Mouse (Mus musculus): Measurements from ENCODE around the gene Gpc5. TPM values are rescaled to one million over a fixed set of nuclear protein-coding genes. Genes with fewer than 3 reads are reported as not detected.

Gene Gpc5
- total RNA-seq, 1 experiment = 0.40 TPM

DNA sequence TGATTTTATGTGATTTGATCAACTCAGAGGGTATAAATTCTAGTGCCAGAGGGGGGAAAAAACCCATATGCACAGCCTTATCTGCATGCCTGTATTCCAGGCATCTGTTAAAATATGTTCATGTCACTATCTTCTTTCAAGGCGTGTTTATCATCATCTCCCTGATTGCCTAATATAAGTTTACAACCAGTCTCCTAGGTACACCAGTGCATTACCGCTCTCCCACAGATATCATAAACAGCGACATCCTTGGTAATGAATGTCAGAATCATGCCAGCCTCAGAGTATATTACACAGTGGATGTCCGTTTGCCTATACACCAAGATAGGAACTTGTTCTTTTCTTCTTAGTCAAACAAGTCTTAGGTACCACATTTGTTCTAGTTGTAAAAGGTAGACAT lies 1095.0 kb downstream of the Gpc5 start:
- no peak overlapping the region for H3K27ac ChIP-seq (ENCODE audit: insufficient read depth, low read depth, low read length, poor library complexity, severe bottlenecking)
- no peak for DNase-seq (ENCODE audit: low read depth, low spot score)
- H3K4me3 ChIP-seq (ENCODE audit: insufficient read depth in 1 of 2, low read depth in 1 of 2, low read length in 2 of 2, poor library complexity in 1 of 2, severe bottlenecking in 1 of 2) = no peak overlapping the region
- H3K9ac ChIP-seq (ENCODE audit: insufficient read depth, low read depth, low read length, poor library complexity, severe bottlenecking) = no peak overlapping the region
- H3K36me3 ChIP-seq (ENCODE audit: control insufficient read depth, insufficient read depth, low read length, poor library complexity, severe bottlenecking) = no peaks in the 10 kb centered on the region
- in situ Hi-C loops (cut with MboI; ENCODE audit: low sequenced_read_pairs in 2 of 2, unreplicated experiment in 2 of 2) = no loop called here
- no peaks in the 10 kb centered on the region for H3K4me1 ChIP-seq (ENCODE audit: control insufficient read depth in 2 of 2, insufficient read depth in 2 of 2, low read length in 2 of 2, poor library complexity in 1 of 2)
- no peaks in the 10 kb centered on the region for H3K9me3 ChIP-seq (ENCODE audit: control insufficient read depth, insufficient read depth, low read depth, low read length)
- TF ChIP-seq CHD2 (IDR thresholded peaks at IDR 0.05; ENCODE audit: low read depth, low read length) (no peak), HCFC1 (IDR thresholded peaks at IDR 0.05; ENCODE audit: borderline replicate concordance, insufficient read depth, low read length) (no peak), MAFK (IDR thresholded peaks at IDR 0.05; ENCODE audit: insufficient read depth, low read depth, low read length) (no peak), ZC3H11A (IDR thresholded peaks at IDR 0.05; ENCODE audit: borderline replicate concordance, low read depth, low read length) (no peak), ZNF384 (IDR thresholded peaks at IDR 0.05; ENCODE audit: low read depth, low read length) (no peak)

- TF ChIP-seq MAFK (IDR thresholded peaks at IDR 0.05; ENCODE audit: insufficient read depth, low read depth, low read length) = no peak
- TF ChIP-seq HCFC1 (IDR thresholded peaks at IDR 0.05; ENCODE audit: borderline replicate concordance, insufficient read depth, low read length) = no peak
- no peak for TF ChIP-seq ZNF384 (IDR thresholded peaks at IDR 0.05; ENCODE audit: low read depth, low read length)
- TF ChIP-seq CHD2 (IDR thresholded peaks at IDR 0.05; ENCODE audit: low read depth, low read length) = no peak
- no peak for TF ChIP-seq ZC3H11A (IDR thresholded peaks at IDR 0.05; ENCODE audit: borderline replicate concordance, low read depth, low read length)
- DNase-seq (ENCODE audit: low read depth, low spot score) = peak; percentile 26
- in situ Hi-C loops (cut with MboI; ENCODE audit: low sequenced_read_pairs in 2 of 2, unreplicated experiment in 2 of 2) = no loop called here
Observed at GRCm38 (mm10) chr14:116206977-116207376, 1115.0 kb downstream of the Gpc5 start.

GRCm38 (mm10) chr14:116208581-116208980 lies 1116.6 kb downstream of the Gpc5 start:
- DNase-seq (ENCODE audit: low read depth, low spot score) = no peak
- TF ChIP-seq ZC3H11A (IDR thresholded peaks at IDR 0.05; ENCODE audit: borderline replicate concordance, low read depth, low read length) (no peak), ZNF384 (IDR thresholded peaks at IDR 0.05; ENCODE audit: low read depth, low read length) (no peak), MAFK (IDR thresholded peaks at IDR 0.05; ENCODE audit: insufficient read depth, low read depth, low read length) (no peak), HCFC1 (IDR thresholded peaks at IDR 0.05; ENCODE audit: borderline replicate concordance, insufficient read depth, low read length) (no peak), CHD2 (IDR thresholded peaks at IDR 0.05; ENCODE audit: low read depth, low read length) (no peak)

More at GRCm38 (mm10) chr14:116206977-116207376, 1115.0 kb downstream of the Gpc5 start:
- Histone ChIP-seq H3K4me3 (ENCODE audit: insufficient read depth in 1 of 2, low read depth in 1 of 2, low read length in 2 of 2, poor library complexity in 1 of 2, severe bottlenecking in 1 of 2) (no peak overlapping the region), H3K27ac (ENCODE audit: insufficient read depth, low read depth, low read length, poor library complexity, severe bottlenecking) (no peak overlapping the region), H3K9me3 (ENCODE audit: control insufficient read depth, insufficient read depth, low read depth, low read length) (no peaks in the 10 kb centered on the region), H3K4me1 (ENCODE audit: control insufficient read depth in 2 of 2, insufficient read depth in 2 of 2, low read length in 2 of 2, poor library complexity in 1 of 2) (no peaks in the 10 kb centered on the region), H3K36me3 (ENCODE audit: control insufficient read depth, insufficient read depth, low read length, poor library complexity, severe bottlenecking) (no peaks in the 10 kb centered on the region), H3K9ac (ENCODE audit: insufficient read depth, low read depth, low read length, poor library complexity, severe bottlenecking) (no peak overlapping the region)

DNA sequence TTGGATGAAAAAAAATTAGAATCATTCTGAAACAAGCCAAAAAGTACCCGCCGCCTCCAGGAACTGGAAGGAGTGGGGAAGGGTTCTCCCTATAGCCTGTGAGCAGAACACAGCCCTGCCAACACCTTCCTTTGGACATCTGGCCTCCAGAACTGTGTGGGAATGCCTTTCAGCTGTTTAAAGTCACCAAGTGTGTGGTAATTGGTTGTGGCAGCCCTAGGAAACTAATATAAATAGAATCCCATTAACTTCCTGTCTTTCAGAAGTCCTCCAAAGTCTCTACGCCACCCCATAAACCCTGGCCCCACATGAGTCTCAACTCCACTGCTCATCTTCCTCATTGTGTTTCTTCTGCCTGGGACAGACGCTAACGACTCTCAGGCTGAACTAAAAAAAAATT lies 1117.0 kb downstream of the Gpc5 start:
- no peaks in the 10 kb centered on the region for H3K9me3 ChIP-seq (ENCODE audit: control insufficient read depth, insufficient read depth, low read depth, low read length)
- H3K27ac ChIP-seq (ENCODE audit: insufficient read depth, low read depth, low read length, poor library complexity, severe bottlenecking) = no peak overlapping the region
- no peak overlapping the region for H3K4me3 ChIP-seq (ENCODE audit: insufficient read depth in 1 of 2, low read depth in 1 of 2, low read length in 2 of 2, poor library complexity in 1 of 2, severe bottlenecking in 1 of 2)
- TF ChIP-seq ZC3H11A (IDR thresholded peaks at IDR 0.05; ENCODE audit: borderline replicate concordance, low read depth, low read length) = no peak
- no peak for TF ChIP-seq MAFK (IDR thresholded peaks at IDR 0.05; ENCODE audit: insufficient read depth, low read depth, low read length)
- no peak for TF ChIP-seq ZNF384 (IDR thresholded peaks at IDR 0.05; ENCODE audit: low read depth, low read length)
- TF ChIP-seq HCFC1 (IDR thresholded peaks at IDR 0.05; ENCODE audit: borderline replicate concordance, insufficient read depth, low read length) = no peak
- TF ChIP-seq CHD2 (IDR thresholded peaks at IDR 0.05; ENCODE audit: low read depth, low read length) = no peak
- in situ Hi-C loops (cut with MboI; ENCODE audit: low sequenced_read_pairs in 2 of 2, unreplicated experiment in 2 of 2) = no loop called here
- no peak for DNase-seq (ENCODE audit: low read depth, low spot score)
- H3K9ac ChIP-seq (ENCODE audit: insufficient read depth, low read depth, low read length, poor library complexity, severe bottlenecking) = no peak overlapping the region
- no peaks in the 10 kb centered on the region for H3K36me3 ChIP-seq (ENCODE audit: control insufficient read depth, insufficient read depth, low read length, poor library complexity, severe bottlenecking)
- H3K4me1 ChIP-seq (ENCODE audit: control insufficient read depth in 2 of 2, insufficient read depth in 2 of 2, low read length in 2 of 2, poor library complexity in 1 of 2) = no peaks in the 10 kb centered on the region

More at GRCm38 (mm10) chr14:116208581-116208980, 1116.6 kb downstream of the Gpc5 start:
- Histone ChIP-seq H3K36me3 (ENCODE audit: control insufficient read depth, insufficient read depth, low read length, poor library complexity, severe bottlenecking) (no peaks in the 10 kb centered on the region), H3K4me1 (ENCODE audit: control insufficient read depth in 2 of 2, insufficient read depth in 2 of 2, low read length in 2 of 2, poor library complexity in 1 of 2) (no peaks in the 10 kb centered on the region), H3K27ac (ENCODE audit: insufficient read depth, low read depth, low read length, poor library complexity, severe bottlenecking) (no peak overlapping the region), H3K9ac (ENCODE audit: insufficient read depth, low read depth, low read length, poor library complexity, severe bottlenecking) (no peak overlapping the region), H3K4me3 (ENCODE audit: insufficient read depth in 1 of 2, low read depth in 1 of 2, low read length in 2 of 2, poor library complexity in 1 of 2, severe bottlenecking in 1 of 2) (no peak overlapping the region), H3K9me3 (ENCODE audit: control insufficient read depth, insufficient read depth, low read depth, low read length) (no peaks in the 10 kb centered on the region)
- in situ Hi-C loops (cut with MboI; ENCODE audit: low sequenced_read_pairs in 2 of 2, unreplicated experiment in 2 of 2) = no loop called here

DNA sequence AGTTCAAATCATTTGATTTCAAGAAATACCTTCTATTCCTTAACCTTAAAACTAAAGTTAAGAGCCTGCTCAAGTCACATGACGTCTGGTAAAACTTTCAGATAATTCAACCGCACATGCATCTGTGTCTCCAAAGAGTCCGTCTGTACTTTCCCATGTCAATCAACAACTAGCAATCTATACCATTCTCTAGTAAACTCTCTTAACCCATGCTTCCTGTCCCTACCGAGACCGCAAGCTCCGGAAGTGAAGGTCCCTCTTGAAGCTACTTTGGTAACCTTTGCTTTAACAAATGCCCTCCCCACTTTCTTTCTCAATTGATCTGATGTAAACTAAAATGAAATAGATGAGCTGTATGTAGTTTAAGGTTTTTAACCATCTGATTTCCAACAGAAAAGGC lies 1118.3 kb downstream of the Gpc5 start:
- H3K4me1 ChIP-seq (ENCODE audit: control insufficient read depth in 2 of 2, insufficient read depth in 2 of 2, low read length in 2 of 2, poor library complexity in 1 of 2) = no peaks in the 10 kb centered on the region
- no peak for TF ChIP-seq ZC3H11A (IDR thresholded peaks at IDR 0.05; ENCODE audit: borderline replicate concordance, low read depth, low read length)
- no peak for TF ChIP-seq ZNF384 (IDR thresholded peaks at IDR 0.05; ENCODE audit: low read depth, low read length)
- no peak for TF ChIP-seq CHD2 (IDR thresholded peaks at IDR 0.05; ENCODE audit: low read depth, low read length)
- TF ChIP-seq HCFC1 (IDR thresholded peaks at IDR 0.05; ENCODE audit: borderline replicate concordance, insufficient read depth, low read length) = no peak
- TF ChIP-seq MAFK (IDR thresholded peaks at IDR 0.05; ENCODE audit: insufficient read depth, low read depth, low read length) = no peak
- no peak overlapping the region for H3K27ac ChIP-seq (ENCODE audit: insufficient read depth, low read depth, low read length, poor library complexity, severe bottlenecking)
- no peaks in the 10 kb centered on the region for H3K36me3 ChIP-seq (ENCODE audit: control insufficient read depth, insufficient read depth, low read length, poor library complexity, severe bottlenecking)
- no peak overlapping the region for H3K4me3 ChIP-seq (ENCODE audit: insufficient read depth in 1 of 2, low read depth in 1 of 2, low read length in 2 of 2, poor library complexity in 1 of 2, severe bottlenecking in 1 of 2)
- H3K9ac ChIP-seq (ENCODE audit: insufficient read depth, low read depth, low read length, poor library complexity, severe bottlenecking) = no peak overlapping the region
- H3K9me3 ChIP-seq (ENCODE audit: control insufficient read depth, insufficient read depth, low read depth, low read length) = no peaks in the 10 kb centered on the region
- in situ Hi-C loops (cut with MboI; ENCODE audit: low sequenced_read_pairs in 2 of 2, unreplicated experiment in 2 of 2) = no loop called here
- DNase-seq (ENCODE audit: low read depth, low spot score) = no peak
